10 mouse cellular contexts compared by ENCODE assay signal in the genomic region with DNA sequence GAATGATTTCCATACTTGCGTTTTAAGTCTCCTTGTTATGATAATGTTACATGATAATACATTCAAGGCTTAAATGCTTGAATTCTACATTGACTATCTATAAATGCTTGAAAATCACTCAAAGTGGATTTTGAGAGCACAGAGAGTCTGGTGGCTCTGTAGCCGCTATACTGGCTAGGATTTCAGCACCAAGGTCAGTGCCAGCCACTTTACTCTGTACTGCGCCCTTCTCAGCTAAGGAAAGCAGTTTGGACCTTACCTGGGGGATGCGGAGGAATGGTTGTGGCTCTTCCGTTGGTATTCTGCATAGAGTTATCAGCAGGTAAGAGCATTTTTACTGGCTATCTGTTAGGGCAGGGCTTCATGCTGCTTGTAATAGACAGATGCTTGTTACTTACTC.
DNase-seq lines count a peak whose midpoint lies in the region; ATAC-seq and TF ChIP-seq lines count a peak whose summit lies in the region.
"Had no signal": no experiment of that assay in that cellular context is flagged by ENCODE, and none has a peak within 500 bp of the region (broad histone marks: within the 10 kb centered on the region; RNA-seq: fewer than 3 reads in every experiment).

No protein-coding gene starts in this region.

- no peak for ATAC-seq in erythroblast, adult 5-6 weeks (replicated peaks; ENCODE audit: low FRiP score, poor library complexity, severe bottlenecking)

- TF ChIP-seq RAD21 in MEL (IDR thresholded peaks at IDR 0.05; ENCODE audit: low read depth, low read length): no peak

- H3K9me3 ChIP-seq in MEL (replicated peaks; ENCODE audit: insufficient read depth, low read length): no peaks in the 10 kb centered on the region
- no peaks in the 10 kb centered on the region for H3K9me3 ChIP-seq in limb, embryonic 10.5 days (replicated peaks)
- H3K9me3 ChIP-seq: hindbrain, embryonic 15.5 days had no signal

- no peak for TF ChIP-seq EP300 in MEL (IDR thresholded peaks at IDR 0.05; ENCODE audit: low read depth in 1 of 2, low read length in 2 of 2)

- H3K27me3 ChIP-seq in MEL (ENCODE audit: control insufficient read depth in 1 of 2, insufficient read depth in 2 of 2, low read length in 2 of 2): no peaks in the 10 kb centered on the region
- H3K27me3 ChIP-seq in limb, embryonic 10.5 days (ENCODE audit: low read depth, poor library complexity, severe bottlenecking): no peaks in the 10 kb centered on the region
- no peaks in the 10 kb centered on the region for H3K27me3 ChIP-seq in thymus, adult 2 months (ENCODE audit: control insufficient read depth, insufficient read depth, low read length)
- H3K27me3 ChIP-seq: hindbrain, embryonic 15.5 days had no signal

- TF ChIP-seq POLR2A in MEL (IDR thresholded peaks at IDR 0.05; ENCODE audit: control insufficient read depth in 1 of 2, insufficient read depth in 1 of 2, low read depth in 1 of 2, low read length in 2 of 2, poor library complexity in 1 of 2): no peak
- no peak for TF ChIP-seq POLR2A in thymus, adult 2 months (IDR thresholded peaks at IDR 0.05; ENCODE audit: control insufficient read depth, extremely low read depth, insufficient read depth, low read length, poor library complexity)

- H3K4me1 ChIP-seq in MEL (ENCODE audit: control insufficient read depth in 1 of 2, insufficient read depth in 2 of 2, low read length in 2 of 2): no peaks in the 10 kb centered on the region
- H3K4me1 ChIP-seq in limb, embryonic 10.5 days: no peaks in the 10 kb centered on the region
- no peaks in the 10 kb centered on the region for H3K4me1 ChIP-seq in thymus, adult 2 months (replicated peaks; ENCODE audit: control insufficient read depth, insufficient read depth, low read length)
- H3K4me1 ChIP-seq: hindbrain, embryonic 15.5 days had no signal

- TF ChIP-seq CTCF in MEL (IDR thresholded peaks at IDR 0.05 in 2 of 3, conservative IDR thresholded peaks at IDR 0.05 in 1 of 3; ENCODE audit: control insufficient read depth in 1 of 3, insufficient read depth in 1 of 3, low read depth in 2 of 3, low read length in 3 of 3, poor library complexity in 1 of 3, severe bottlenecking in 1 of 3): no peak
- TF ChIP-seq CTCF in thymus, adult 2 months (IDR thresholded peaks at IDR 0.05; ENCODE audit: borderline replicate concordance, control insufficient read depth, extremely low read depth, insufficient read depth, low read length, poor library complexity): no peak

- no peaks in the 10 kb centered on the region for H3K79me2 ChIP-seq in MEL (ENCODE audit: control insufficient read depth, insufficient read depth, low read length, poor library complexity)

- 23% methylated on average over 5 of the region's 5 CpGs for WGBS in limb, embryonic 10.5 days
- WGBS in thymus, adult 2 months: 31% methylated on average over 5 of the region's 5 CpGs

- no peak overlapping the region for H3K27ac ChIP-seq in MEL (ENCODE audit: control insufficient read depth, low read depth, low read length)
- H3K27ac ChIP-seq in limb, embryonic 10.5 days: no peak overlapping the region
- H3K27ac ChIP-seq in thymus, adult 2 months (ENCODE audit: control insufficient read depth, insufficient read depth, low read length): no peak overlapping the region
- H3K27ac ChIP-seq: hindbrain, embryonic 15.5 days had no signal

- no peaks in the 10 kb centered on the region for H3K36me3 ChIP-seq in MEL (ENCODE audit: control insufficient read depth in 1 of 2, insufficient read depth in 2 of 2, low read length in 2 of 2)
- H3K36me3 ChIP-seq in limb, embryonic 10.5 days: no peaks in the 10 kb centered on the region
- no peaks in the 10 kb centered on the region for H3K36me3 ChIP-seq in thymus, adult 2 months (ENCODE audit: control insufficient read depth, insufficient read depth, low read length)
- H3K36me3 ChIP-seq: hindbrain, embryonic 15.5 days had no signal

- no peak overlapping the region for H3K9ac ChIP-seq in MEL (ENCODE audit: control insufficient read depth, low read depth, low read length, poor library complexity, severe bottlenecking)
- H3K9ac ChIP-seq: hindbrain, embryonic 15.5 days had no signal

- DNase-seq in adrenal gland, postnatal 25 days: peak; percentile 5
- DNase-seq in adrenal gland, adult 8-10 months: no peak
- DNase-seq in kidney, postnatal 4 days: peak; percentile 78 to 79
- no peak for DNase-seq in kidney, adult 8-10 months
- DNase-seq in MEL (ENCODE audit: low read depth, low spot score): peak; percentile 45
- peak; percentile 71 for DNase-seq in limb, embryonic 10.5 days (ENCODE audit: low spot score)
- DNase-seq in thymus, adult 2 months: no peak
- DNase-seq: B cell, adult 2 months had no signal

- no peak overlapping the region for H3K4me3 ChIP-seq in MEL (ENCODE audit: control insufficient read depth in 1 of 2, insufficient read depth in 1 of 2, low read depth in 2 of 2, low read length in 2 of 2)
- no peak overlapping the region for H3K4me3 ChIP-seq in limb, embryonic 10.5 days
- no peak overlapping the region for H3K4me3 ChIP-seq in thymus, adult 2 months (ENCODE audit: control insufficient read depth, insufficient read depth, low read length)
- H3K4me3 ChIP-seq: hindbrain, embryonic 15.5 days had no signal

TF ChIP-seq in MEL, 35 proteins besides CTCF, POLR2A, EP300 and RAD21:
- TF ChIP-seq UBTF (IDR thresholded peaks at IDR 0.05; ENCODE audit: borderline replicate concordance, insufficient read depth, low read depth, low read length) (no peak), MAZ (IDR thresholded peaks at IDR 0.05; ENCODE audit: low read depth, low read length) (no peak), GABPA (IDR thresholded peaks at IDR 0.05; ENCODE audit: low read depth, low read length) (no peak), USF2 (IDR thresholded peaks at IDR 0.05; ENCODE audit: borderline replicate concordance in 1 of 2, insufficient read depth in 1 of 2, low read depth in 1 of 2, low read length in 2 of 2) (no peak), MAX (IDR thresholded peaks at IDR 0.05; ENCODE audit: low read length) (no peak), NELFE (IDR thresholded peaks at IDR 0.05; ENCODE audit: low read depth, low read length) (no peak), MAFK (IDR thresholded peaks at IDR 0.05; ENCODE audit: borderline replicate concordance, low read depth, low read length) (no peak), JUND (IDR thresholded peaks at IDR 0.05; ENCODE audit: low read depth, low read length) (no peak), NRF1 (IDR thresholded peaks at IDR 0.05; ENCODE audit: insufficient read depth, low read depth, low read length, poor library complexity, severe bottlenecking) (no peak), MYC (IDR thresholded peaks at IDR 0.05; ENCODE audit: low read depth, low read length) (no peak), HCFC1 (IDR thresholded peaks at IDR 0.05; ENCODE audit: low read depth, low read length) (no peak), ZNF384 (IDR thresholded peaks at IDR 0.05; ENCODE audit: low read depth, low read length) (no peak), POLR2AphosphoS2 (IDR thresholded peaks at IDR 0.05; ENCODE audit: low read length) (no peak)

Comparison
In these comparisons a context has a peak if more than half of its experiments do, and no peak if none do; other contexts are left out.
1. DNase-seq: peak in adrenal gland, postnatal 25 days (single experiment), kidney, postnatal 4 days (2 of 2), MEL (single experiment) and limb, embryonic 10.5 days (single experiment); none in adrenal gland, adult 8-10 months (single experiment), kidney, adult 8-10 months (0 of 2) and thymus, adult 2 months (single experiment).